Mouse (Mus musculus) limb, embryonic 15.5 days (tissue): Measurements from ENCODE around the gene Rnf152. TPM values are rescaled to one million over a fixed set of nuclear protein-coding genes. Genes with fewer than 3 reads are reported as not detected.
A peak's percentile ranks its signal among the peaks of the same experiment; 100 is the strongest.

Source experiments
- ATAC-seq: fragments of 200-750 bp; cut with Nextera tagmentation; 2 replicates; pipeline ENCODE4 v1.8.0; 2017; ENCODE audit warnings: low read depth, moderate TSS enrichment; ENCODE audit not compliant: insufficient number of reproducible peaks, low FRiP score, low TSS enrichment
- H3K27ac ChIP-seq: fragments of 300-500 bp; sonication (generic); 2 replicates; pipeline ENCODE4 v1.5.1; 2015; ENCODE audit warnings: moderate library complexity, mild to moderate bottlenecking, inconsistent platforms
- H3K27me3 ChIP-seq: fragments of 300-500 bp; sonication (generic); 2 replicates; pipeline ENCODE4 v1.6.1; 2015; ENCODE audit warnings: inconsistent platforms
- H3K36me3 ChIP-seq: fragments of 300-500 bp; sonication (generic); 2 replicates; pipeline ENCODE4 v1.6.1; 2015; ENCODE audit warnings: inconsistent platforms
- H3K4me1 ChIP-seq: fragments of 300-500 bp; sonication (generic); 2 replicates; pipeline ENCODE4 v1.6.1; 2015; ENCODE audit warnings: inconsistent platforms
- H3K4me2 ChIP-seq: fragments of 300-500 bp; sonication (generic); 2 replicates; pipeline ENCODE4 v1.6.1; 2015; ENCODE audit warnings: mild to moderate bottlenecking, inconsistent platforms
- H3K4me3 ChIP-seq: fragments of 300-500 bp; sonication (generic); 2 replicates; pipeline ENCODE4 v1.5.1; 2015; ENCODE audit warnings: mild to moderate bottlenecking, inconsistent platforms
- H3K9ac ChIP-seq: fragments of 300-500 bp; sonication (generic); 2 replicates; pipeline ENCODE4 v1.6.1; 2015; ENCODE audit warnings: inconsistent platforms
- H3K9me3 ChIP-seq: fragments of 300-500 bp; sonication (generic); 2 replicates; pipeline ENCODE4 v1.6.1; 2016; ENCODE audit warnings: inconsistent platforms
- WGBS: fragments of 180-500 bp; shearing (Covaris S2); methylation state at CpG from one replicate; pipeline ENCODE4 v1.1.7; 2015; 5-methylcytosine and 5-hydroxymethylcytosine counted together
- polyA plus RNA-seq: library from polyadenylated mRNA; unstranded; fragments of >200 nt; fragmentation: Nextera tagmentation; extraction: Ambion mirVana; gene quantifications from 2 replicates; pipeline ENCODE4 v1.2.1, GENCODE M21; 2015

The Rnf152 gene
- polyA plus RNA-seq, 1 experiment from 2014 or later = 1.3 TPM

DNA sequence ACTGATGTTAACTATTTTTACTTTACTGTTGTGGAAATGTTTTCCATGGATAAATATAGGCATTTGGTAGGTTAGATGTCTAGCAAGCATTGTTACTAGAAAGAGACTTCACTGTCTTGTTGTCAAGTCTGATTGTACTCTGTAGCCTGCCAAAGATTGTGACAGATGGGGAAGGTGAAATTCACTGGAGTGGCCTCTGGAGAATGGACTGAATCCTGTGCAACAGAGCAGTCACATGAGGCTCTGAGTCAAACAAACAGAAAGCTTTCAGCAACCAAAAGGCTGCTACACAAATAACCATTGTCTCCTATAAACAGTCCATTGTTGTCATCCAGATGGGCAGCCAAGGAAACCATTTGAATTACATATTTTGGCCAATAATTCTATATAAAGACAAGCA is 15.6 kb downstream of the Rnf152 start:
- no peak overlapping the region for H3K4me3 ChIP-seq
- H3K36me3 ChIP-seq = no peaks in the 10 kb centered on the region
- H3K27me3 ChIP-seq = no peaks in the 10 kb centered on the region
- H3K4me2 ChIP-seq = no peak overlapping the region
- no peak overlapping the region for H3K27ac ChIP-seq
- no peaks in the 10 kb centered on the region for H3K9me3 ChIP-seq
- no peaks in the 10 kb centered on the region for H3K4me1 ChIP-seq
- ATAC-seq = no peak
- no peak overlapping the region for H3K9ac ChIP-seq

DNA sequence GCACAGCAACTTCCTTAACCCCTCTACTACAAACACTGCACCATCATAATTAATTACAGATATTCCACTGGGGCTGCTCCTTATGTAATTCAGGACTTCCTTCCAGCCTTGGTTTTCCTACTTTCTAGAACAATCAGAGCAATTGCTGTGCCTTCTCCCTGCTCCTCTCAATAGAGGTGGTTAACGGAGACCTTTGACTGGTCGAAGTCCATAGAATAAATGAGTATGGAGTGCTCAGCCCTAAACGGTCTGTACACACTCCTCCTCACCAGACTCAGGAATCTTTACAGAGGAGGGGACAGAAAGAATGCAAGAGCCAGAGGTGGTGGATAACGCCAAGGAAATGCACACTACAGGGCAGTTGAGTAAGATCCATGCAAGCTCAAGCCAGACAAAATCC is 19.1 kb downstream of the Rnf152 start:
- Histone ChIP-seq H3K4me3 (no peak overlapping the region), H3K4me1 (no peaks in the 10 kb centered on the region), H3K9ac (no peak overlapping the region), H3K9me3 (no peaks in the 10 kb centered on the region), H3K4me2 (no peak overlapping the region), H3K36me3 (no peaks in the 10 kb centered on the region), H3K27ac (no peak overlapping the region), H3K27me3 (no peaks in the 10 kb centered on the region)
- 75% methylated on average over 4 of the region's 4 CpGs for WGBS
- ATAC-seq = no peak

DNA sequence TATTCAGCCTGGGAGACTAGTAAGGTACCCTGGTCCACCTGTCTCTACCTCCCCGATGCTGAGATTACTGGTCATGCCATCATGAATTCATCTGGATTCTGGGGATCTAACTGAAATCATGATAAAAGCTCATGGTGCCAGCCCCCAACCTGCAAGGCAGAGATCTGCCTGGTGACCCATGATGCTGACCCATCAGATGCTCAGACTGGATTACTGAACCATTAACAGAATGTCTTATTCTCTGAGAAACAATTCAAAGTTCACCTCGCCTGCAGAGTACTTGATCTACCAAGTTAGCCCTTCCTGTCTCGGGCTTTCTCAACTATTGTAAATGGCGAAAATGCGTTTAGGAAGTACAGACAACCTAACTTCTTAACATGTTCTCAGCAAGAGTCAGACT is 20.4 kb downstream of the Rnf152 start:
- 90% methylated on average over 5 of the region's 5 CpGs for WGBS
- no peak overlapping the region for H3K4me2 ChIP-seq

DNA sequence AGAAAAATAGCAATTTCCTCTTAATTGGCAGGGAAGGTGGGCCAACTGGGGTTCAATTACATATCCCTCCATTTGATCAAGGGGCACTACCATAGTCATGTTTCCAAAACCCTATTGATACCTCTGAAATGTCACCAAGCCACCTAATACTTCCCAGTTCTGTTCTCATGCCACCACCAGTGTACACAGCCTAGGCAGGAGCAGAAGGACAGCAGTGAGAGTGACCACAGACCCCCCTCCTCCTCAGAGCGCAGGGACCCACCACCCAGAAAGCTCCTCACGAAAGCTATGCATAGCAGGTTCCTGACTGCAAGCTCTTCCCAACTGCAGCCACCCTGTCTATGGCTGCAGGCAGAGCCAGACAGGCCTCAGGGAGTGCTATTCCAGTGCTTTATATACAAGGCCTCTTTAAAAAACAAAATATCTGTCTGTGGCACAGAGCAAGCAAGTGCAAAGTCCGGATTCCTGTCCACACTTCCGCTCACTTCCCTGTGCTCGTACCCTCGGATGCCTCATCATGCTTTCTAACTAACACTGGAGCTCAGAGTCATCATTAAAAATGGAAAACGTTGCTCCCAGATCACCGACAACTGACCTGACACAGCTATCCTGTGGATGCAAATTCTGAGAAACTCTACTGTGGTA is 24.3 kb downstream of the Rnf152 start:
- 87% methylated on average over 8 of the region's 8 CpGs for WGBS
- Histone ChIP-seq H3K27me3 (no peaks in the 10 kb centered on the region), H3K9ac (no peak overlapping the region), H3K27ac (no peak overlapping the region), H3K4me1 (no peaks in the 10 kb centered on the region), H3K36me3 (no peaks in the 10 kb centered on the region), H3K4me3 (no peak overlapping the region), H3K9me3 (no peaks in the 10 kb centered on the region), H3K4me2 (no peak overlapping the region)
- no peak for ATAC-seq

More for the DNA sequence above, 20.4 kb downstream of the Rnf152 start:
- Histone ChIP-seq H3K27ac (no peak overlapping the region), H3K4me3 (no peak overlapping the region), H3K27me3 (no peaks in the 10 kb centered on the region), H3K9me3 (no peaks in the 10 kb centered on the region), H3K4me1 (no peaks in the 10 kb centered on the region), H3K9ac (no peak overlapping the region), H3K36me3 (no peaks in the 10 kb centered on the region)
- ATAC-seq = no peak

DNA sequence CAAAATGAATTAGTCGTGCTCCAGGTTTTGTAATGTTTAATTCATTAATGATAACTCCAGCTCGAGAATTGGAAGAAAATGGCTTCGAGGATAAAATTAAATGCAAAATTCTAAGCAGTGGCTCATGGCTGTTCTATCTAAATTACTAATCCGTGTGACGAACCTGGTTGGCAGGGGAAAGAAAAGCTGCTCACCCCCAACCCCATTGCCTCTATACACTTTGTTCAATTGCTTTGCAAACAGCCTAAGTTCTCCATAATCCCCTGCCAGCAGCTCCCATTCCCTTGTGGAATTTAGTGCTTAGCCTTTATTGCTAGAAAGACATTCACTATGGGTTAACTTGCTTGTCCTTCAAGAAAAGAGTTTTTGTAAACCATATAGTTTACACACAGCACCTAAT is 24.9 kb downstream of the Rnf152 start:
- Histone ChIP-seq H3K4me3 (no peak overlapping the region), H3K27ac (no peak overlapping the region), H3K27me3 (no peaks in the 10 kb centered on the region), H3K4me1 (no peaks in the 10 kb centered on the region), H3K36me3 (no peaks in the 10 kb centered on the region), H3K9me3 (no peaks in the 10 kb centered on the region), H3K9ac (no peak overlapping the region), H3K4me2 (no peak overlapping the region)
- no peak for ATAC-seq
- 66% methylated on average over 5 of the region's 5 CpGs for WGBS

DNA sequence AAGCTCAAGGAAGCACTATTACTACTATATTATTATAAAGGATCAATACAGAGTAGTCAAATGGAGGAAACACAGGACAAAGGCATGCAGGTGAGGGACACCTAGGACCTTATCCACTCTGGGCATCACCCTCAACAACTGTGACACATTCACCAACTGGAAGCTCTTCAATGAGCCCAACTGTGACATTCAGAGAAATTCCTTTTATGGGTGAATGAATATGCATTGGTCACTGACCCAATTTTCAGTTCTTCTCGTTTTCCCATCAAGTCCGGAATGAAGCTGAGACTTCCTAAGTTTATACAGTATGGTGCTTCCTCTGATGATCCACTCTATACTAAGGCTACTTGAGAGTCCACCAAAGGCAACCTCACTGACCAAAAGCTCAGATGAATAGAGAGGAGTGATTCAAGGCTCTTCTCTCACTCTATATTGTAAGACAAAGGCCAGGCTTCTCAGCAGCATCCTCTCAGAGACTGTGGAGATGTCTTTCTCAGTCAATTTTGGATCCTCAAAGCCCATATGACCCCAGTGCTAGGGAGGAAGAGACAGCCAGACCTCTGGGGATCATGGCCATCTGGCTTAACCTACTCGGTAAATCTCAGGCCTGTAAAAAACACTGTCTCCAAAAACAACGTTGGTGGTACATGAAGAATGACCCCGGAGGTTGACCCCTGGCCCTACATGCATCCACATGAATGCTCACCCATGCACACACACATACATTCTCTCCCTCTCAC is 25.8 kb downstream of the Rnf152 start:
- Histone ChIP-seq H3K9me3 (no peaks in the 10 kb centered on the region), H3K27ac (no peak overlapping the region), H3K9ac (no peak overlapping the region), H3K4me2 (no peak overlapping the region), H3K36me3 (no peaks in the 10 kb centered on the region), H3K4me3 (no peak overlapping the region), H3K4me1 (no peaks in the 10 kb centered on the region), H3K27me3 (no peaks in the 10 kb centered on the region)
- 79% methylated on average over 5 of the region's 5 CpGs for WGBS
- no peak for ATAC-seq

DNA sequence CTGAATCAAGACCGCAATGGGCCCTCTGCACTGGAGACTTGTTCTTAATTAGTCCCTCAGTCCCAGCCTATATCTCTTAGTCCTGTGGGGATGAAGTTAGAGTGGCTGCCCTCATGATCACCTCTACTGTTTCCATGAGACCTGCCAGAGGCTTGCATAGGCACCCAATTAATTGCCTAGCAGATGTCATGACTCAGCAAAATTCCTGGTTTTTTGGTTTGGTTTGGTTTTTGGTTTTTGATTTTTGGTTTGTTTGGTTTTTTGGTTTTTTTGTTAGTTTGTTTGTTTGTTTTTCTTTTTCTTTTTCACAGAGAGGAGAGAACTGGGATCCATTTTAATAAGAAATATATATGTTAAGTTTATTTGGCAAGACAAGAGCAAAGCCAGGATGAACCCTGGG is 28.7 kb downstream of the Rnf152 start:
- ATAC-seq = no peak
- 86% methylated on average over 1 of the region's 1 CpGs for WGBS

DNA sequence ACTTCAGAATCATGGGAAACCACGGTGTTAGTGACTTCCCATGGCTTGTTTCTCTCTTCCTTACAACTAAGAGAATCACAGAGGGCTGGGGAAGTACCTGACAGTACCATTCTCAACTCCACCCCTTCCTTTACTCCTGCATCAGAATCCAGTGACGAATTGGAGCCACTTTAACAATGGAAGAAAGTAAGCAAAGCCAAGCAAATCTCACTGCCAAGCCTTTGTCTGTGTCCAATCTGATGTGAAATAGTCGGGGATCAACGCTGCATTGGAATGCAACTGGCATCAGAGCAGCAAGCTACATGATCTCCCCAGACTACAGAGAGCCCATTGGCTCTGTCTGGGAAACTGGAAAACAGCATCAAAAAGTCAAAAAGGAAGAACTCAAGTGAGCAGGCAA is 31.9 kb downstream of the Rnf152 start:
- H3K27ac ChIP-seq = no peak overlapping the region
- no peak overlapping the region for H3K4me3 ChIP-seq
- ATAC-seq = no peak
- no peak overlapping the region for H3K9ac ChIP-seq
- H3K36me3 ChIP-seq = no peaks in the 10 kb centered on the region
- no peaks in the 10 kb centered on the region for H3K4me1 ChIP-seq
- no peak overlapping the region for H3K4me2 ChIP-seq
- 68% methylated on average over 4 of the region's 4 CpGs for WGBS
- no peaks in the 10 kb centered on the region for H3K9me3 ChIP-seq
- no peaks in the 10 kb centered on the region for H3K27me3 ChIP-seq

More for the DNA sequence above, 28.7 kb downstream of the Rnf152 start:
- Histone ChIP-seq H3K27ac (no peak overlapping the region), H3K9me3 (no peaks in the 10 kb centered on the region), H3K9ac (no peak overlapping the region), H3K27me3 (no peaks in the 10 kb centered on the region), H3K36me3 (no peaks in the 10 kb centered on the region), H3K4me3 (no peak overlapping the region), H3K4me2 (no peak overlapping the region), H3K4me1 (no peaks in the 10 kb centered on the region)

DNA sequence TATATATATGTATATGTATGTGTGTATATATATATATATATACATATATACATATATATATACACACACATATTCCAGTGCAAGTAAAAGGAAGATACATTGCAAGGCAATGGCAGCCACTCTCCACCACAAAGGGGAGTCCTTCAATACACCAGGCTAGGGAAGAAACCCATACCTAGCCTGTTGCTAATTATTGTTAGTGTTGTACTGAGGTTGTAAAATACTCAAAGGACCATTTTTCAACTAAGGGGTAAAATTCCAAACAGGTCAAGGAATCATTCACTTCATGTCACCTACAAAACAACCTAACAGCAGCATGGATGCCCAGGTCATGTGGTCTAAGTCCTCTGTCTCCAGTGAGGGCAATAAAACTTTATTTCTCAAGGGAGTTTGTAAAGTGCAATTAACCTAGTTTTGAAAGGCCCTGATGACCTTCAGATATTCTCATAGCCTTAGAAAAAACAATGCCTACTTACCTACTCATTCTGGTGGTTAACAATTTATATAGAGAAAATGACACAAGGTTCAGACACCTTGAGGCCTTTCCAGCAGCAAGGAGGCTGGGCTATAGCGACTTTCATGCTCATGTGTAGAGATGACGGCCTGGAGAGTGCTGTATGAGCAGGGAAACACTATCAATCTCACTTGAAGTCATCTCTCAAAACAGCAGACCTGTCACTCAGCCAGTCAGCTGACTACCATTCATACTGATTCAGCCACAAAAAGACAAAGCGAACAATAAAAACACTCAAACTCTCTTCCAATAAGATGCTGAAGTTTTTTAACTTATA is 42.3 kb downstream of the Rnf152 start:
- Histone ChIP-seq H3K9me3 (no peaks in the 10 kb centered on the region), H3K4me3 (no peak overlapping the region), H3K9ac (no peak overlapping the region), H3K27me3 (no peaks in the 10 kb centered on the region), H3K36me3 (no peaks in the 10 kb centered on the region), H3K27ac (no peak overlapping the region), H3K4me1 (peaks cover 4% of the 10 kb centered on the region), H3K4me2 (no peak overlapping the region)
- no peak for ATAC-seq
- 73% methylated on average over 3 of the region's 3 CpGs for WGBS

DNA sequence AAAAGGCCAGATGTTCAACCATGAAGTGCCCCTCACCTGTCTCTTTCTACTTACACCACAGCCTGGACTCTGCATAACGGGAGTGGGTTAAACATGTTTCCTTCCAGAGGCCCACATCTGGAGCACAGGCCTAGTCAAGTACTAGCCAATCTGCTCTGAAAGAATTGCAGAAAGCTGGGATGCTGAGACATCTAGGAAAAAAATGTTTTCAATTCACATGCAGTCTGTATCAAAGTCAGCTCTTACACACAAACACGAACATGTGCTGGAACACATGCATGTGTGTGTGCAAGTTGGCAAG is 44.0 kb downstream of the Rnf152 start:
- peak overlapping the region; percentile 77 for H3K27ac ChIP-seq
- no peak for ATAC-seq

DNA sequence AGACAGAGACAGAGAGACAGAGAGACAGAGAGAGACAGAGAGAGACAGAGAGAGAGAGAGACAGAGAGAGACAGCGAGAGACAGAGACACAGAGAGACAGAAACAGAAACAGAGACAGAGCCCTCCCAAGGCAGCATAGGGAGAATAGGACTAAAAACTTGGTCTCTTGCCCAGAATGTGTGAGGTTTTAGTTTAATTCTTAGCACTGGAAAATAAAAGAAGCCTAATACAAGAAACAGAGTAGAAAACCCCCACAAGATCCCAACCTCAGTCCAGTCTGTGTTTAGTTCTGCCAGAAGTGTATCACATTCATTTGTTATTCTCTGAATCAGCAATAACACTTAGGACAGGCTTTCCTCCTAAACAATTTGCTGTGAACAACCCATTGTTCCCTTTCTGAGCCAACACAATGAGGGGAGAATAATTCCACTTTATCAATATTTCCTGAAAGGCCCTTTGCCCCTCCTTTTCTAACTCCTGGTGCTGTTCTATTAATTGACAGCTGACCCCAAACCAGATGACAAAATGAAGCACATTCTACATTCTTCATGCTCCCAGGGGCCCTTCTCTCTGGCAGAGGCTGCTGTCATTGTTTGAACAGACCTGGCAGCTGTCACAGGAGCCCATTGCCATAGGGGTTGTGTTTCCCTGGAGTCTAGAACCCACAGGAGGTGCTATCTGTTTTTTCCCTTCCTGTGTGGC is 44.5 kb downstream of the Rnf152 start:
- Histone ChIP-seq H3K36me3 (no peaks in the 10 kb centered on the region), H3K9ac (no peak overlapping the region), H3K9me3 (no peaks in the 10 kb centered on the region), H3K27ac (peak overlapping the region; percentile 77), H3K4me2 (no peak overlapping the region), H3K4me3 (no peak overlapping the region), H3K4me1 (peaks cover 4% of the 10 kb centered on the region), H3K27me3 (no peaks in the 10 kb centered on the region)
- ATAC-seq = no peak
- 81% methylated on average over 1 of the region's 1 CpGs for WGBS

More for the DNA sequence above, 44.0 kb downstream of the Rnf152 start:
- no peak overlapping the region for H3K4me2 ChIP-seq
- peaks cover 4% of the 10 kb centered on the region for H3K4me1 ChIP-seq
- H3K9ac ChIP-seq = no peak overlapping the region
- no peaks in the 10 kb centered on the region for H3K36me3 ChIP-seq
- no peak overlapping the region for H3K4me3 ChIP-seq
- WGBS = 39% methylated on average over 2 of the region's 2 CpGs
- no peaks in the 10 kb centered on the region for H3K27me3 ChIP-seq
- no peaks in the 10 kb centered on the region for H3K9me3 ChIP-seq

DNA sequence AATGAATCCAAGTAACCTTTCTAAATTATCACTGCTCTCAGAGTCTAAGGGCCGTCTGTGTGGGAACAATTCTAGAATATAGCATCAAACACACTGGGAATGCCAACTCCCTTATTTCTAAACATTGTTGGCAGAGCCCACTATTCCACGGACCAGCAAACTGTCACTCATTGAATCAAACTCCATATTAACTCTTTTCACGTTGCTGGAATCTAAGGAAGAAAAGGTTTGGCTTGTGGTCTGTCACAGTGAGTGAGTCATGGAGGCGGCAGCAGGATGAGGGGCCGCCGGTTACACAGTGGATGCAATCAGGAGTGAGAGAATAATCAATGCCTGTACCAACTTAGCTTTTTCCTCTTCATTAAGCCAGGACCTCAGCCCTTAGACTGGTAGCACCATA is 54.3 kb downstream of the Rnf152 start:
- H3K4me3 ChIP-seq = no peak overlapping the region
- 0 out of 2 replicates have a peak, but pooled peaks cover 2% of the 10 kb centered on the region for H3K4me1 ChIP-seq
- ATAC-seq = no peak
- H3K36me3 ChIP-seq = no peaks in the 10 kb centered on the region
- no peak overlapping the region for H3K4me2 ChIP-seq
- no peaks in the 10 kb centered on the region for H3K9me3 ChIP-seq
- no peak overlapping the region for H3K27ac ChIP-seq
- WGBS = 71% methylated on average over 6 of the region's 6 CpGs
- no peak overlapping the region for H3K9ac ChIP-seq
- no peaks in the 10 kb centered on the region for H3K27me3 ChIP-seq
